Mouse (Mus musculus) neutrophil, adult 5-6 weeks (primary cell): ENCODE data around the gene Pin4. TPM values are rescaled to one million over a fixed set of nuclear protein-coding genes. Genes with fewer than 3 reads are reported as not detected.
"Not testable (repeated sequence)": the region's sequence is repeated elsewhere in the genome, so short reads cannot be mapped to it uniquely, and the experiment has no call there.

Experiments used
- ATAC-seq: fragments of 151-379, 151-347 bp; 2 replicates; pipeline ENCODE4 v1.8.0; 2017; ENCODE audit warnings: mild to moderate bottlenecking, moderate TSS enrichment; ENCODE audit not compliant: insufficient number of reproducible peaks, poor library complexity, low FRiP score, severe bottlenecking; ENCODE audit errors: extremely low read depth
- total RNA-seq: library from RNA; stranded (forward); fragments of 200-1000 nt; gene quantifications from 2 replicates; pipeline ENCODE4 v1.2.3, GENCODE M21; 2017

Gene Pin4
- 71.2 and 73.6 TPM in 2 replicates for total RNA-seq

DNA sequence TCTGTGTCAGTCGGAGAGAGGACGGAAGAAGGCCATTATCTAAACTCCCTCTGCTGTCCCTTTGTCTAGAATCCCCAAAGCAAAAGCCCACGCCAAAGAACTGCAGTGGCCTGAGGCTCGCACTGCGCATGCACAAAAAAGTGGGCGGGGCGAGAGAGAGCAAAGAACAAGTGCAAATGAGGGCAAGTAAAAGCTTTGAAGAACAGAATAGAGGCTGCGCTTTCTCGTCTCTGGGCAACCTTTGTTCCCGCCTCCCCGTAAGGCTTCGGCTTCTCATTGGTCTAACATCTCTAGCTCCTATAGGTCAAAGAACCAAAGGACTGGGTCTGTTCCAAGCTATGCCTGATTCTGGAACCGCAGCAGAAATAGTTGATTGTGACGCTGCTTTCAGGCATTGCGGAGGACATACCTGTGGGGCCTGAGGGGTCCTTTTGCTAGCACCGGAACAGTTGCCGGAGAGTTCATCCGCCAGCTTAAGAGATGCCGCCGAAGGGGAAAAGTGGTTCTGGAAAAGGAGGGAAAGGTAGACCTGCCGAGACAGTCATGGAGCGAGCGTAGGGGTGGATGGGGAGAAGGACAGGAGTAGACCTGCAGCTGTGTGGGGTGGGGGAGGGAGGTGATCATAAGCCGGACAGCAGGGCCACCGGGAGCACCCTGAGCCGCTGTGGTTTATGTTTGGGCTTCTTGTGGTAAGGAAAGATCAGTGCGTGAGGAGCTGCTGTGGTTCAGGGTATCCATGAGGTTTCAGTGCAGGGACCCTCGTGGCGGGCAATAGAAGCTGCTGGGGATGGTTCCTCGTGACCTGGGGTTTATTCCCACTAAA lies at the start of gene Pin4:
TSS of gene Pin4 (plus strand) at position 406 of the 823 bp plus-strand sequence.
- peak; percentile 99 for ATAC-seq

GRCm38 (mm10) chrX:102070591-102071471 lies 48.4 kb upstream of the Pin4 start, which contains the start of gene Rtl5:
Gene Rtl5 (minus strand): TSS chrX:102071304.
- ATAC-seq = peak; percentile 42; the same call in 1 of the 2 replicates

- no peak for ATAC-seq
Measured at GRCm38 (mm10) chrX:102071517-102071916, 47.7 kb upstream of the Pin4 start.

DNA sequence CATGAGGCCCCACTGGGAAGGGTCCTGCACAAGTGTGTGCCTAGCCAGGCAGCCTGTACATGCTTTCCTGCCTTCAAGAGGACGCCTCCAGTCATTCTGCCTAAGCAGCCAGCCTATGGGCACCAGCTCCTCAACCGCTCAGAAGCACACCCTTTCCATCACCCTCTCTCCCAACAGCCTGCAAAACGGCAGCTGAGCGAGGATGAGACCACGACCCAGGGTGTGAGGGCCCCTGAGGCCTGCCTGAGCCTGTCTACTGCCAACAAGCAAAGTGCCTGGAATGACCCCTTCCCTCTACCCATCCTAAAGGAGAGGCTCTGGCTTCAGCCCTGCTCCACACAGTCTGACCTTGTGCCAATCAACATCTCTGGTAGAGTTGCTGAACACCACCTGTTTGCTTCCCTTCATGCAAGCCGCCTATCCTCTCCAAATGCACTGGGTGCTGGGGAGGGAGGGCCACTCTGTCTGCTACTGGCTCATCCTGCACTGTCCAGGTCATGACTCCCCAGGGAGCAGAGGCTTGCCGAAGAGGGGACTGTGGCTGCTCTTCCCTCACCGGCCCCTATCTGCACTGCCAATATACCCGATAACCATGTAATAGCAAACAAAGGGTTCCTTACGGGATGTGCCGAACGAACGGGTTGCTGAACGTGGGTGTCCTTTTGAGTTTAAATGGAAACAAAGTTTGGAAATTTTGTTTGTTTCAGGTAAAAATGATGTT lies 45.5 kb upstream of the Pin4 start:
- no peak for ATAC-seq

GRCm38 (mm10) chrX:102074435-102074834 lies 44.8 kb upstream of the Pin4 start:
- no peak for ATAC-seq

- no peak for ATAC-seq
Measured at GRCm38 (mm10) chrX:102075158-102075557, 44.1 kb upstream of the Pin4 start.

DNA sequence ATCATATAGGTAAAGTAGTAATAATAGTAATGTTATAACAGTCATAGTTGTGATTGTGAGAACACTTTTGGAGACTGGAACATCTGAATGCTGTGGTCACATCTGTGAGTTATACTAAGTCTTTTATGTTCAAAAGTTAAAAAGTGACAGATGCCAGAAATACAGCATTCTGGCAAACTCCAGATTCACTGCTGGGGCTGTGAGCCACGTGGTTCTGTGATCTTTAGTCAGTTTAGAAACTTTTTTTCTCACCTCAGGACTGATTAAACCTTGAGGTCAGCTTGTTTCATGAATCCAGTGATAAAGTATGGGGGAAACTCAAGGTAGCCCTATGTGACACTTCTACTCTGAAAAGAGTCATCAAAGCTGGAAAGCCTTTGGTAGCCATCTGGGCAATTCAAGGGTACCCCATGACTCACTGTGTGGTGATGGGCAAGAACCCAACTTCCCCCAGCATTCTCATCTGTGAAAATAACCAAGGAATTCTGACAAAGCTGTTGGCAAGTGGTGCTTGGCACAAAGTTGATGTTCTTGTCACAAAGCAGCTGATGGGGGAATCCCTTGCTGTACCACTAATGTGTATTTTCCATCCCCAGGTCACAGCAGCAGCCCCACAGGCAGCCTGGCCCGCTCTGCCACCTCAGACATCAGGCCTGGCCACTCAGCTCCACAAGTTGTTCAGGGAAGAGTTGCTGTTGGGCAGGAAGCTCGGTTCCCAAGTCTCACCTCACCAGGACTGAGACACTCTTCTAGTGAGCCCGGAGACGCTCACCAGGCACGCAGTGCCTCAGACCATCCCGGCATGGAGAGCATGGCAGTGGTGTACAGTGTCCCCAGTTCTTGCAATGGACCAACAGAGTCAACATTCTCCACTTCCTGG lies 42.1 kb upstream of the Pin4 start:
- ATAC-seq = no peak

DNA sequence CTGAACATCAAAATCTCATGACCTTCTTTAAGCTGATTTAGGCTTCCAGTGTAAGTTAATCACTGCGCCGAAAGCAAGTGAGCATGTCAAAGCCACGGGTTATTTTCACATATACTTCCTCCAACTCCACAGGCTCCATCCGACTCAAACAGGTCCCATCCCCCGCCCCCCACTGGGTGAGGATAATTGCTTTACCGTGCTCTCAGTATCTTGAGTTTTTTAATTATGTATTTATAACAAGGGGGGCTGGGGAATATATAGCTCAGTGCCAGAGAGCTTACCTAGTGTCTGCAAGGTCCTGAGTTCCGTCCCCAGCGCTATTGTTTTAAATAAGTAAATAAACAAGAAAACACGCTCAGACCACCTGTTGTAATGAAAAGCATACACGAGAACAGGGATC lies 38.2 kb upstream of the Pin4 start:
- no peak for ATAC-seq

DNA sequence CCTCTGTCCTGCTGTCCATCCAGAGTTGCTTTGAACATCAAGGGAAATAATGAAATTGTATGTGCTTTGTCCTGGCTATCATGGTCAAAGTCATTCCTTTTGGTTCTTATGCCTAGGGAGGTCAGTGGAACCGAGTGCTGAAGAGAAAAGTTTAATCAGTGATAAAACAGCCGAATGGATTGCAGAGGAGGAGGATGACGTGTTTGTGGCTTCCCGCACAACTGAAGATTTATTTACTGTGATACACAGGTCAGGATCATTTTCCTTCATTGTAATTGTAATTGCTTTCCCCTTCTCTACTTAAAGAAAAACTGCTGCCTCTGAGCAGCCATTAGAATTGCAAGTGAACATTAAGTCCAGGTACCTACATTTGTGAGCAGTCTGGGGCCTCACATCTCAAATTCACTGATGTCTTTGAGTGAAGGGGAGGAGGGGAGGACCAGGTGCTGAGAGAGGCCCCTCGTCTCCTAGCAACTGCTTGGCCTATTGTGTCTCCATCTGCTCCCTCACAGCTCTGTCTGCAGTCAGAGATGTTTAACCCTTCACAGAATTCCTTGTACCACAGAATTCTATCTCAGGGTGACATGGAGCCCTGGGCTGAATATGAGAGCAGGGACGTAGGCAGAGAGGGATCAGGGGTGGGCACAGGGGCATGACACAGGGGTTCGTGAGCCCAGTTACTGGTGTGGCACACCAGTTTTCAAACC lies 37.5 kb upstream of the Pin4 start:
- ATAC-seq = no peak

- ATAC-seq = no peak
Measured at GRCm38 (mm10) chrX:102082340-102082739, 36.9 kb upstream of the Pin4 start.

DNA sequence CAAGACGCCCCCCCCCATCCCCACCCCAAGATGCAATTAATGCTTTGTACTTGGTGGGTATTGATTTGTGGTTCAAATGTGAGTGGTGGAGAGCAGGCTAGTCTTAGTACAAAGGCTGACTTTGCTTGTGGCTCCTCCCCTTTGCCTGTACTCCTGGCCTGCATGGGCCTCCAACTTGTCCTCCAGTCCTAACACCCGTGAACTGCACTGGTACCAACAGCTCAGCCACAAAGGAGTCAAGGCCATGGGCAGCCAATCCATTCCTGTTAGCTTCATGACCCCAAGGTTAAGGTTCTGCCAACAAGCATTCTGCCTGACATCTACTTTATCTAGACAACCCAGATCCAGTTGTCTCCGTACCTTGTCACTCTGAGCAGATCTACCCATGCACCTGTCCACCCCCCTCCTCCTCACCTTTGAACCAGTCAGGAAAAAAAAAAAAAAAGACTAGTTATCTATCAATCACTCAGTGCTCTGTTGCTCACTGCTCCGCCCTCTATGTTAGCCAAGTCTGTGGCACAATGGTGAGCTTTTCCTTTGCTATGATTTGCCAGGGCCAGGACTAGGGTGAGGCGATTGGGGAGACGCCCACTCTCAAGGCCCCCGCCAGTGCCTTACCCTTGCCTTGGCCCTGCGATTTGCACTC lies 33.3 kb upstream of the Pin4 start:
- ATAC-seq = no peak

DNA sequence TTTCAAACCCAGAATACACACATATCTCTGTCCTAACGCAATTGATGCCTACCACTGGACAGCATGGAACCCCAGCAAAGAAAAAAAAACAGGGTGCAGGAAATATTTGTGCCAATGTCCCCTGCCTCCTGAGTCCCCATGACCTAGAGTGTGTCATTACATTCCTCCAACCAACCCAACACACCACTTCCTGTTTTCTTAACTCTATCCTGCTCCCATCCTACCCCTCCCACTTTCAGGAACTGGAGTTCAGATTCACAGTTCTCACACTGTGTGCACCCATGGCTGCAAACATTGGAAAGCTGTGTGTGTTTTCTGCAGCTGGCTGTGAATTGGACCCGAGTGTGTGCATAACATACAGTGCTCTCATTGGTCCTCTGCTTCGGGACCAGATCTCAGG lies 28.6 kb upstream of the Pin4 start:
- no peak for ATAC-seq

GRCm38 (mm10) chrX:102094381-102094904 lies 24.8 kb upstream of the Pin4 start:
- no peak for ATAC-seq

- no peak for ATAC-seq
Measured at GRCm38 (mm10) chrX:102101886-102102285, 17.4 kb upstream of the Pin4 start.

GRCm38 (mm10) chrX:102103830-102104229 lies 15.4 kb upstream of the Pin4 start:
- not testable (repeated sequence) for ATAC-seq

DNA sequence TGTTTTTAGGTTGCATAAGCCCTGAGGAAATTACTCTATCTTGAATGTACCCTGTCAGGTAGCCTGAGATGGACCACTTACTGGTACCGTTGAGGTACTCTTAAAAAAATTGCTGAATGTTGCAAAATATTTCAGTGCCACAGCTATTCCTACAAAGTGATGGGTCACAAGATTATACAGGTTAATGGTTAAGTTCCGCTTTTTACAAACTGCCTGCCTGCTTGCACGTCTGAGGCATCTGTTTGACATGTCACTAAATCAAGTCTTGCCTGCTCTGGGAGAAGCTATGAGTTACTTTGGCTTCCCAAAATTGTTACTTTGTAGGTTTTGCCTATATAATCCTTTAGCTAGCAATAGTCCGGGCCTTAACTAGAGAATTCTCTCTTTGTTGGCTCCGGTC lies 9.9 kb upstream of the Pin4 start:
- ATAC-seq = not testable (repeated sequence)

DNA sequence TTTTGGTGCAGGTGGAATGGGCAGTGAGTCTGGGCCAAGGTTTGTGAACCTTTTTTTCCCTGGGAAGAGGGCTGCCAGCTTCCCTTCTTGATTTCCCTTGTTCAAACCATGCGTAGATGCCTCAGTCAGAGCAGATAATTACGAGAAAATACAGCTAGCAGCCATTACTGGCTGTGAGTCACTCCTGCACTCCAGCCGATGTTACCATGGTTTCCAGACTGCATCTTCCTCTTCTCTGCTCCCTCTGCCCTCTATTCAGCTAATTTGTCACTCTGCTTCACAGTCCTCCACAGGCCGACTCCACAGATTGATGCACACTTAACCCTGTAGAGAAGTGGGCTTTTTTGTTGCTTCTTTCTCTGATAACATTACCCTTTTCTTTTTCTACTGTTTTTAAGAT lies 3.6 kb upstream of the Pin4 start:
- ATAC-seq = no peak
